Mouse (Mus musculus) bone marrow, adult 2 months (tissue): ENCODE measurements around the gene Cntn3.

Experiments
- CTCF ChIP-seq: fragments of 200-500 bp; IDR thresholded peaks from 2 replicates; pipeline ENCODE4 v1.5.1; 2011; ENCODE audit warnings: low read length, control low read depth; ENCODE audit not compliant: control insufficient read depth, insufficient read depth
- POLR2A ChIP-seq: fragments of 200-500 bp; IDR thresholded peaks from 2 replicates; pipeline ENCODE4 v1.6.1; 2011; ENCODE audit warnings: low read depth, mild to moderate bottlenecking, control low read depth, low read length, borderline replicate concordance; ENCODE audit not compliant: control insufficient read depth

DNA sequence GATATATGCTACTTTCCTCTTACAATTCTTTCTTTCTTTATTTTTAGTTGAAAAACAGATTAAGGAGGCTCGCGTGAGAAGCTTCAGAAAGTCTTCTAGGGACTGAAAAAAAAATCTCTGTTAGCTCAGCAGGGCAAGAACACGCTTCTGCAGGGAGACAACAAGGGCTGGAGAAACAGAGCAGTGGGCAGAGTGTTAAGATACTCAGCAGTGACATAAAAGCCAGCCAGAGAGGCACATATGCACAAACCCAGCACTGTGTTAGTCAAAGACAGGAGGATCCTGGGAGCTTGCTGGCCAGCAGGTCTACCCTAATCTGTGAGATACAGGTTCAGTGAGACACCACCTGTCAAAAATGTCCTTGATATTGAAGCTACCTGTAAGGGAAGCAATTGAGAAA is 15.4 kb downstream of the Cntn3 start:
- no peak for TF ChIP-seq POLR2A
- TF ChIP-seq CTCF: no peak
